Mouse (Mus musculus) liver, embryonic 14.5 days (tissue): ENCODE measurements around the gene Cib2. TPM values are rescaled to one million over a fixed set of nuclear protein-coding genes. Genes with fewer than 3 reads are reported as not detected.
A peak's percentile ranks its signal among the peaks of the same experiment; 100 is the strongest.
"Not testable (repeated sequence)": the region's sequence is repeated elsewhere in the genome, so short reads cannot be mapped to it uniquely, and the experiment has no call there.

Experiments used
- ATAC-seq: fragments of 200-750 bp; cut with Nextera tagmentation; 2 replicates; pipeline ENCODE4 v1.8.0; 2017; ENCODE audit warnings: moderate number of reproducible peaks, mild to moderate bottlenecking, moderate library complexity; ENCODE audit not compliant: insufficient read depth
- DNase-seq, 3 experiments: peaks; one replicate each; pipeline ENCODE4 v3.0.0-alpha.2; 2012 to 2013; ENCODE audit warnings: low read depth in 3 of 3, low spot score in 3 of 3
- H3K27ac ChIP-seq: fragments of 300-500 bp; sonication (generic); 2 replicates; pipeline ENCODE4 v1.5.1; 2014; ENCODE audit warnings: moderate library complexity, mild to moderate bottlenecking, control low read depth, inconsistent platforms
- H3K27me3 ChIP-seq: fragments of 300-500 bp; sonication (generic); 2 replicates; pipeline ENCODE4 v1.6.1; 2014; ENCODE audit warnings: mild to moderate bottlenecking, low read length, moderate library complexity; ENCODE audit not compliant: control insufficient read depth, insufficient read depth
- H3K36me3 ChIP-seq: fragments of 300-500 bp; sonication (generic); replicated peaks from 2 replicates; pipeline ENCODE4 v1.6.1; 2014; ENCODE audit warnings: low read depth; ENCODE audit not compliant: control insufficient read depth, insufficient read depth
- H3K4me1 ChIP-seq, 2 experiments: fragments of 200-500 bp in 1 of 2; fragments of 300-500 bp in 1 of 2; sonication (generic) in 1 of 2; replicated peaks; 2 replicates each; pipeline ENCODE4 v1.6.1; 2012 to 2014; ENCODE audit warnings: antibody characterized with exemption in 1 of 2, inconsistent platforms in 1 of 2, low read length in 1 of 2; ENCODE audit not compliant: control insufficient read depth in 2 of 2, insufficient read depth in 2 of 2
- H3K4me2 ChIP-seq: fragments of 300-500 bp; sonication (generic); 2 replicates; pipeline ENCODE4 v1.6.1; 2014; ENCODE audit warnings: low read depth, mild to moderate bottlenecking, control low read depth, moderate library complexity
- H3K4me3 ChIP-seq, 2 experiments: fragments of 200-500 bp in 1 of 2; fragments of 300-500 bp in 1 of 2; sonication (generic) in 1 of 2; 2 replicates each; pipeline ENCODE4 v1.5.1; 2012 to 2014; ENCODE audit warnings: low read depth in 2 of 2, low read length in 2 of 2, mild to moderate bottlenecking in 2 of 2, control low read depth in 1 of 2, inconsistent platforms in 1 of 2, moderate library complexity in 1 of 2; ENCODE audit not compliant: insufficient read depth in 1 of 2
- H3K9ac ChIP-seq: fragments of 300-500 bp; sonication (generic); replicated peaks from 2 replicates; pipeline ENCODE4 v1.6.1; 2014; ENCODE audit warnings: mild to moderate bottlenecking, control low read depth, moderate library complexity
- H3K9me3 ChIP-seq: fragments of 300-500 bp; sonication (generic); 2 replicates; pipeline ENCODE4 v1.6.1; 2016; ENCODE audit warnings: low read length, mixed read lengths; ENCODE audit not compliant: control insufficient read depth
- CTCF ChIP-seq: IDR thresholded peaks from 2 replicates; pipeline ENCODE4 v1.5.1; 2016; ENCODE audit warnings: antibody characterized with exemption, low read depth, control low read depth
- EP300 ChIP-seq: IDR thresholded peaks from 2 replicates; pipeline ENCODE4 v1.6.1; 2016; ENCODE audit warnings: antibody characterized with exemption, low read depth
- WGBS: fragments of 180-500 bp; shearing (Covaris S2); extraction: QIAGEN DNeasy Blood & Tissue Kit; methylation state at CpG from one replicate; pipeline ENCODE4 v1.1.7; 2014; ENCODE audit not compliant: insufficient replicate concordance; 5-methylcytosine and 5-hydroxymethylcytosine counted together
- polyA plus RNA-seq, 2 experiments: library from polyadenylated mRNA; depleted of rRNA in 1 of 2; stranded (reverse) in 1 of 2; unstranded in 1 of 2; fragments of >200 nt; fragmentation: Nextera tagmentation in 1 of 2; extraction: Ambion mirVana in 1 of 2; gene quantifications; 2 replicates each; pipeline versions ENCODE4 v1.2.1 to v1.2.3; 2012 to 2014

Cib2 gene
- polyA plus RNA-seq, 2 experiments = 0.84 to 2.2 TPM

DNA sequence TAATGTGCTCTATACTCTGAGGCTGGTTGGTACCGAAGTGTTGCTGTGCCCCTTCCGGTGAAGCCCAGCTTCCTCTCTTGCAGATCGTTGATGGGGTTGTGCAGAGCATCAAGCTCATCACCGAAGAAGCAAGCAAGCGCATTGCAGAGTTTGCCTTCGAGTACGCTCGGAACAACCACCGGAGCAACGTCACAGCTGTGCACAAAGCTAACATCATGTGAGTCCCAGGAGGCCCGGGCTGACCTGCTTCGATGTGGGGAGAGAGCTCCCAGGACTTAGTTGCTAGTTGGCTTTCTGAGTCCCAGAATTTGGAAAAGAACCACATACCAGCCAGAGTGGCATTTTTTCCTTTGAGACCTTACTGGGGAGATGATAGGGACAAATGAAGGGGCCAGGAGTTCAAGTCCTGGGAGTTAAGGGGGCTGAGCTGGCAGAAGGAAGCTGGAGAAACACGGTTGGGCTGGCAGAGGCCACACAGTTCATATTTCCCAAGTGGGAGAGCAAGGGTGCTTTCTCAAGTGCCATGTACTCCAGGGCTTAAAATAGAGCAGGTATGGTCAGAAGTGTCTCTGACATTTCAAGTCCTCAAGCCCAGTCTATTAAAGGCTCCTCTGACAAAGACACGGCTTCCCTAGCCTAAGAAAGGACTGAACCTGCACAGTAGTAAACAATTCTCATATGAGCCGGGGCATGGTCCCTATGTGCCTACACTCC lies 36.9 kb upstream of the Cib2 start:
- Histone ChIP-seq H3K27ac (no peak overlapping the region), H3K9ac (no peak overlapping the region), H3K9me3 (no peaks in the 10 kb centered on the region), H3K4me1 (no peaks in the 10 kb centered on the region), H3K27me3 (no peaks in the 10 kb centered on the region), H3K4me3 (no peak overlapping the region), H3K36me3 (peaks cover 50% of the 10 kb centered on the region), H3K4me2 (no peak overlapping the region)
- no peak for TF ChIP-seq CTCF
- TF ChIP-seq EP300 = no peak
- WGBS = 88% methylated on average over 15 of the region's 15 CpGs
- no peak for DNase-seq
- ATAC-seq = no peak

DNA sequence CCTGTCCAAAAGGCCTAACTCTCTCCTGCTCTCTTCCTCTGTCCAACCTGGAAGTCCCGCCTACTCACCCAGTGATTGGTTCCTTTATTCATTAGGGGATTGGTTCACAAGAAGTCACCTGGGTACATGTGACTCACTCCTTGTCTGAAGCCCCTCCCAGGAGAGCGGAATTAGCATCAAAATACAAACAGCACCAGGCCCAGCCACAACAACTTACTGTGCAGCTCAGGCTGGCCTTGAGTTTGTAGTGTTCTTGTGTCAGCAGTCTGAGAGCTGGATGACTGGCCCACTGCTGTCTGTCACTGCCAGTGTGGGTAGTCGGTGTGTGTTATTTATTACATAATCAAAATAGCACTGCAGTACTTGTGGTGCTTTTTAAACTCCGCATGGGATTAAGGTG lies 33.6 kb upstream of the Cib2 start:
- not testable (repeated sequence) for ATAC-seq, H3K9ac ChIP-seq

DNA sequence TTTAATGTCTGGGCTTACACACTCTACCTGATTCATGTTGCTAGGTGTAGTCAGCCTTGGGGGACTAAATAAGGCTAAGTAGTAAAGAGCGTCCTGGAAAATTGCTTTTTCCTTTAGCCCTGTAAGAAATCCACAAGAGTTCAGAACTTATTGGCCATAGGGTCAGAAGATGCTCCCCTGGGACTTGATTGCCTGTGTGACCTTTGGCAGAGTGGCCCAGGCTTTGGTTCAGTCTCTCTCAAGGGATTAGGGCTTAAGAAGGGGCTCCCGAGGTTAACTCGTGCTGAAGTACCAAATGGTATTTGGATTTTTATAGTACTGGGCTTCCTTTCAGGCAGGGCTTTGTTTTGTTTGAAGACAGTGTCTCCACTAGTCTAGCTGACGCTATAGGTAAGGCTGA lies 27.8 kb upstream of the Cib2 start:
- H3K4me1 ChIP-seq = peaks cover 3 to 17% of the 10 kb centered on the region in 2 experiments
- ATAC-seq (no peak), DNase-seq (no peak)
- peaks cover 6% of the 10 kb centered on the region for H3K36me3 ChIP-seq
- WGBS = 69% methylated on average over 4 of the region's 4 CpGs
- no peak overlapping the region for H3K9ac ChIP-seq
- H3K27me3 ChIP-seq = no peaks in the 10 kb centered on the region
- no peaks in the 10 kb centered on the region for H3K9me3 ChIP-seq
- TF ChIP-seq EP300 = no peak
- TF ChIP-seq CTCF = no peak
- H3K4me3 ChIP-seq = peak overlapping the region; percentile 28 to 94; a peak in 2 of 4 replicates
- no peak overlapping the region for H3K27ac ChIP-seq
- H3K4me2 ChIP-seq = peak overlapping the region; percentile 86

More for the DNA sequence above, 33.6 kb upstream of the Cib2 start:
- H3K27ac ChIP-seq, DNase-seq, H3K4me3 ChIP-seq, H3K4me2 ChIP-seq, H3K9me3 ChIP-seq, H3K4me1 ChIP-seq, H3K27me3 ChIP-seq: not testable (repeated sequence)
- WGBS = 80% methylated on average over 4 of the region's 4 CpGs
- H3K36me3 ChIP-seq = peaks cover 34% of the 10 kb centered on the region

DNA sequence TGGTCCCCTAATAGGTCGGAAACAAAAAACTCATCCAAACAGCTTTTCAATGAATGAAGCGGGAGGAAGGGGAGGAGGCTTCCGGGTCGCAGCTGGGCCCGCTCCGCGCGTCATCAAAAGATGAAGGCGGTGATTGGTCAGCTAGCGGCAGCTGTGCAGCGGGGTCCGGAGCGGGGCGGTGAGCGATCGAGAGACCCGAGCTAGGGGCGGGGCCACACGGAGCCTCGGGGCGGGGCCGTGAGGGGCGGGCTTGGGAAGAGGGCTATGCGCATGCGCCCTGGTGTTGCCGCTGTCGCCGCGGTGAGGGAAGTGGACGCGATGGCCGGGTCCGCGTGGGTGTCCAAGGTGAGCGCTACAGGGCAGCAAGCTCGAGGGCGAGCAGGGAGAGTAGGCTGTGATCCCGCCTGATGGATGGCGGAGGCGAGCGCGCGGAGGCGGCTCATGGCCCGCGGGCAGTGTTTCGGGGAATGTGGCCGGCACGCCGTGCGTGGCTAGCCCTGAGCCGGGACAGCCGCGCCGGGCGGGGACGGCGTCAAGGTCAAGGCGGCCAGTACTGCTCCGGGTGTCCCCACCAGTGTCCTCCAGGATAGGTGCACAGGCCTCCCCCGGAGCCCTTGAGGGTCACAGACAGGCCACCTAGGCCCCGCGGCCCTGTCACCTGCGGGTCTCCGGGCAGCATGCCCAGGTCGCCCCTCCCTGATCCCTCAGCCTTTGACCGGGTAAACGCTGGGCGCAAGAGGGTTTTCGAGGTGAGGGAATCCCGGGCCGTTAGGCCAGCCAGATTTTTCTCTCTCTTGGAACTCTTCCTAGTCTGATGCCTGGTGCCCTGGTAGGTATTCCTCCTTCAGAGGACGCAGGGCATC lies 26.4 kb upstream of the Cib2 start, which contains the start of gene Idh3a:
TSS of gene Idh3a (plus strand) at position 136 of the 863 bp plus-strand sequence.
- Histone ChIP-seq H3K4me2 (peak within 1 kb of the TSS; percentile 86), H3K27ac (peak within 1 kb of the TSS; percentile 6), H3K4me1 (peaks cover 3 to 17% of the 10 kb centered on the region in 2 experiments), H3K9me3 (no peaks in the 10 kb centered on the region), H3K27me3 (no peaks in the 10 kb centered on the region), H3K36me3 (no peaks in the 10 kb centered on the region; the same call in 1 of the 2 replicates), H3K9ac (peak within 1 kb of the TSS; percentile 90), H3K4me3 (peak within 1 kb of the TSS; percentile 81 to 94)
- DNase-seq = peak; percentile 90 to 92 (median 91)
- under 1% methylated on average over 72 of the region's 73 CpGs for WGBS
- peak; percentile 96 for ATAC-seq
- TF ChIP-seq EP300 (no peak), CTCF (no peak)

DNA sequence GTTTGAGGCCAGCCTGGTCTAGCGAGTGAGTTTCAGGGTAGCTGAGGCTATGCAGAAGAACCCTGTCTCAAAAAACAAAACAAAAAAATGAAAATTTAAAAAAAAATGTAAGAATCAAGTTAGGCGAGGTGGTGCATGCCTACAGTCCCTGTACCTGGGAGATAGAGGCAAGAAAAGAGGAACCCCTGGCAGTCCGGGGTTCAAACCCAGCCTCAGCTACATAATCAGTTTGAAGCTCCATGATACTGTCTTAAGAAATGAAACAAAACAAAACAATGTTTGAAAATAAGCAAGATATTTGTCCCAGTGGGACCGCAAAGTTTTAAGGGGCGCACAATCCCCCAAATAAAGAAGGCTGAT lies 25.8 kb upstream of the Cib2 start:
- H3K27ac ChIP-seq = peak overlapping the region; percentile 6
- no peaks in the 10 kb centered on the region for H3K27me3 ChIP-seq
- H3K36me3 ChIP-seq = no peaks in the 10 kb centered on the region; the same call in 1 of the 2 replicates
- H3K9ac ChIP-seq = peak overlapping the region; percentile 52
- 22% methylated on average over 5 of the region's 5 CpGs for WGBS
- TF ChIP-seq CTCF (no peak), EP300 (no peak)
- peak overlapping the region; percentile 86 for H3K4me2 ChIP-seq
- H3K9me3 ChIP-seq = no peaks in the 10 kb centered on the region
- peak overlapping the region; percentile 18 to 94 for H3K4me3 ChIP-seq
- peaks cover 3 to 17% of the 10 kb centered on the region in 2 experiments for H3K4me1 ChIP-seq
- DNase-seq (no peak), ATAC-seq (no peak)

DNA sequence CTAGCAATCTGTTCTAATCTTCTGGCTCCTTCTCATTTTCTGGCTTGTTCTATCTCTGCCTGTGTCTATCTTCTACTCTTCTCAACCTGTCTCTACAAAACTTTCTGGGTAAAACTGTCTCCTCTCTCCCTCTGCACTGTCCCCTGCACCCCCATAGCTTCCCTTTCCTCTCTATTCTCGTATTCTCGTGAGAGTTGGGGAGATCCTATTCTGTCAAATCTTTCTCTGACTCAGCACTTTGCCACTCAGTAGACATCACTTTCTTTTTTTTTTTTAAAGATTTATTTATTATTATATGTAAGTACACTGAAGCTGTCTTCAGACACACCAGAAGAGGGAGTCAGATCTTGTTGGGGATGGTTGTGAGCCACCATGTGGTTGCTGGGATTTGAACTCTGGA lies 24.1 kb upstream of the Cib2 start:
- H3K4me2 ChIP-seq, H3K4me3 ChIP-seq, H3K9ac ChIP-seq, H3K36me3 ChIP-seq, H3K27me3 ChIP-seq, ATAC-seq, H3K9me3 ChIP-seq, DNase-seq: not testable (repeated sequence)
- peak overlapping the region; percentile 44 for H3K27ac ChIP-seq
- WGBS = 41% methylated on average over 2 of the region's 2 CpGs
- peaks cover 3 to 17% of the 10 kb centered on the region in 2 experiments for H3K4me1 ChIP-seq
